Mouse (Mus musculus) G1E (cell line): ENCODE results near the gene Npas3.

Source experiments
- CTCF ChIP-seq: IDR thresholded peaks from 2 replicates; pipeline ENCODE4 v1.5.1; 2012; ENCODE audit warnings: low read depth, low read length, inconsistent platforms, mixed read lengths
- GATA1 ChIP-seq: IDR thresholded peaks from 2 replicates; pipeline ENCODE4 v1.6.1; 2012; ENCODE audit warnings: borderline replicate concordance, low read length, inconsistent platforms, mixed read lengths
- POLR2AphosphoS5 ChIP-seq: IDR thresholded peaks from 2 replicates; pipeline ENCODE4 v1.6.1; 2012; ENCODE audit warnings: low read depth, low read length, inconsistent platforms; ENCODE audit not compliant: insufficient replicate concordance
- TAL1 ChIP-seq: conservative IDR thresholded peaks from 2 replicates; pipeline ENCODE4 v1.6.1; 2012; ENCODE audit warnings: low read depth, low read length, inconsistent platforms, mixed read lengths

DNA sequence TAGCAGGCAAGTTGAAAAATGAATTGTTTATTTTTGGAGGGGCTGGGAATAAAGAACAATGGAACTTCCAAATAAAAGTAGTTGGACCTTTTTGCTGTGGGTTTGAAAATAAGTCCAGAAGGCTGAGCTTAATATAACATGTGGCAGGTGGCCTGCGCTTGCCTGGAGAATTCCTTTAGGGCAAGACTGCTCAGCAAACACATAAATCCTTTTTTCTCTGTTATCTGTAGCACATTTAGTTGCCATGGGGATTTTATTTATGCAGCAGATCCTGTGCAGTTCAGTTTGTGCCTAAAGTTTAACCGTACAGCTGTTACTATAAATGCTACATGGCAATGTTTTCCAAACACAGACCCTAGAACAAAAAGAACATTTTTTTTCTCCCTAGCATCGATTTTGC is 159.3 kb downstream of the Npas3 start:
- no peak for TF ChIP-seq CTCF
- no peak for TF ChIP-seq TAL1
- TF ChIP-seq GATA1 = no peak
- no peak for TF ChIP-seq POLR2AphosphoS5
